Mouse (Mus musculus): ENCODE data around the gene Flt3. TPM values are rescaled to one million over a fixed set of nuclear protein-coding genes. Genes with fewer than 3 reads are reported as not detected.

Flt3 gene
- polyA plus RNA-seq (2014; fragmentation: Nextera tagmentation; extraction: Ambion mirVana), result 0.04 and 0.25 TPM in 2 replicates

DNA sequence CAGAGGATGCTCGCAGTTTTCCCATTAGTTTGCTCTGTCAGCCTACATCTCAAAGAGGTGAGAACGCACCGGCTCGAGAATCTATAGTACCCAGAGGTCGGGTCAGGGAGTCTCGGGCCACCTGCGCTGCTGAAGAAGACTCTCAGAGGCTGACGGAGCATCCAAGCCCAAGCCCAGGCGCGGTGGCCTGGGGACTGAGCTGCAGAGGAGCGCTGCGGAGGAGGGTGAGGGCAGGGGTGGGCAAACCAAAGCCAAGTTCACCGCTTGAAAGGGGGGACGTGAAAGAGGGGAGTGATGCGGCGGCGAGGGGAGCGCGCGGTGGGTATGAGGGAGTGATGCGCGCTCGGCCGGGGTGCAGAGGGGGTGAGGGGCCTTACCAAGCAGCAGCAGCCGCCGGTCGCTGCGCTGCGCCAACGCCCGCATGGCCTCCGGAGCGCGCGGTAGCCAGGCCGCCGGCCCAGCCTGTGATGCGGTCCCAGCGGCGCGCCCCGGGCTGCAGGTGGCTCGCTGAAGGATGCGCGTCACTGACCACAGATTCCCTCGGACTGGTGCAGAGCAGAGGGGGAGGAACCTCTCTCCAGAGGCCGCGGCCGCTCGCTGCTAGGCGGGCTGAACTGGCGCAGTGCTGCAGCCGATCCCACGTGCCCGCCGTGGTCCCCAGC lies at the start of gene Flt3:
TSS of gene Flt3 (minus strand) at position 647 of the 662 bp plus-strand sequence.
- H3K4me3 ChIP-seq (ENCODE audit: low read depth, low read length), result peak within 1 kb of the TSS; percentile 37
- peaks cover 32% of the 10 kb centered on the region for H3K27me3 ChIP-seq (replicated peaks; ENCODE audit: control insufficient read depth, insufficient read depth, low read length)
- peak within 1 kb of the TSS; percentile 69 for H3K4me2 ChIP-seq (ENCODE audit: low read length)
- DNase-seq (ENCODE audit: low spot score) (no peak), ATAC-seq (peak; percentile 50)
- H3K27ac ChIP-seq (ENCODE audit: low read depth, low read length), result no peak within 1 kb of the TSS
- no peaks in the 10 kb centered on the region for H3K36me3 ChIP-seq (ENCODE audit: control insufficient read depth, insufficient read depth, low read length)
- under 1% methylated on average over 56 of the region's 56 CpGs for WGBS
- H3K9me3 ChIP-seq (replicated peaks; ENCODE audit: control insufficient read depth, low read length), result no peaks in the 10 kb centered on the region
- peak within 1 kb of the TSS; percentile 43 for H3K9ac ChIP-seq (ENCODE audit: low read length)
- H3K4me1 ChIP-seq (ENCODE audit: control insufficient read depth, insufficient read depth, low read length), result no peaks in the 10 kb centered on the region

DNA sequence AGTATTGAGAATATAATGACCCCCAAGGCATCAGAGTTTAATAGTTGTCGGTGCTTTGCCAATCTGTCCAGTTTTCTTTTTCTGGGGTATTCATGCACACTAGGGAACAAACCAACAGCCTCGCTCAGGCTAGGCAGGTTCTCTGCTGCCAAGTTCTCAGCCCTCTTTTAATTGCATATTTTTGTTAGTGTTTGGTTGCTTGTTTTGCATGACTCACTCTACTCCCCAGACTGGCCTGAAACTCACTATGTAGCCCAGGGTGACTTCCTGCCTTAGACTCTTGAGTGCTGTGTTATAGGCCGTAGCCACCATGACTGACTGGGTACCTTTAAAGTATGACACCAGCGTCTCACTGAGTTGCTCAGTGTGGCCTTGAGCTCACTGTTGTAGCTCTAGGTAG lies 48.6 kb upstream of the Flt3 start:
- H3K4me2 ChIP-seq (ENCODE audit: low read length), result no peak overlapping the region
- H3K27me3 ChIP-seq (replicated peaks; ENCODE audit: control insufficient read depth, insufficient read depth, low read length), result no peaks in the 10 kb centered on the region
- no peak for DNase-seq (ENCODE audit: low spot score)
- peak; percentile 74 for ATAC-seq
- H3K27ac ChIP-seq (ENCODE audit: low read depth, low read length), result no peak overlapping the region
- 55% methylated on average over 4 of the region's 4 CpGs for whole genome bisulfite sequencing
- H3K9ac ChIP-seq (ENCODE audit: low read length), result no peak overlapping the region
- peaks cover 7% of the 10 kb centered on the region; the same call in 1 of the 2 replicates for H3K4me1 ChIP-seq (ENCODE audit: control insufficient read depth, insufficient read depth, low read length)
- H3K4me3 ChIP-seq (ENCODE audit: low read depth, low read length), result no peak overlapping the region
- H3K36me3 ChIP-seq (ENCODE audit: control insufficient read depth, insufficient read depth, low read length), result 0 out of 2 replicates have a peak, but pooled peaks cover 3% of the 10 kb centered on the region
- no peaks in the 10 kb centered on the region for H3K9me3 ChIP-seq (replicated peaks; ENCODE audit: control insufficient read depth, low read length)

DNA sequence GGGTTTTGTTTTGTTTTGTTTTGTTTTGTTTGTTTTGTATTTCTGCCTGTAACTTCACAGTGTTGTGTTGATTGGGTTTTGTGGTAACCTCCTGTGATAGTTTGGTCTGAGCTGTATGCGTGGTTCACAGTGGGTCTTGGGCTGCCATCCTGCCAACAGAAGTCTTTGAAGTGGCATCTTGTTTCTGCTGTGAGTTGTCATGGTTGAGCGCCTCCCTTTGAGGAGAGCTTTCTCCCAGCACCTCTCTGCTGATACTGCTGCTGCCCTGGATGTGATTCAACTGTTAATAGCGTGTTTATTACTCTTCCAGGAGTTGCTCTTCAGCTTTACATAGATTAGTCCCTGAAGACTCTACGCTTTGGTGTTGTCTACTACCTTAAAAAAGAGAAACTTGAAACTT lies 48.2 kb upstream of the Flt3 start:
- Histone ChIP-seq H3K4me1 (ENCODE audit: control insufficient read depth, insufficient read depth, low read length) (peaks cover 7% of the 10 kb centered on the region; the same call in 1 of the 2 replicates), H3K36me3 (ENCODE audit: control insufficient read depth, insufficient read depth, low read length) (0 out of 2 replicates have a peak, but pooled peaks cover 3% of the 10 kb centered on the region), H3K4me3 (ENCODE audit: low read depth, low read length) (no peak overlapping the region), H3K27me3 (replicated peaks; ENCODE audit: control insufficient read depth, insufficient read depth, low read length) (no peaks in the 10 kb centered on the region), H3K9ac (ENCODE audit: low read length) (no peak overlapping the region), H3K4me2 (ENCODE audit: low read length) (no peak overlapping the region), H3K9me3 (replicated peaks; ENCODE audit: control insufficient read depth, low read length) (no peaks in the 10 kb centered on the region), H3K27ac (ENCODE audit: low read depth, low read length) (no peak overlapping the region)
- WGBS, result 26% methylated on average over 4 of the region's 4 CpGs
- peak; percentile 61; the same call in 1 of the 2 replicates for ATAC-seq
- peak; percentile 64 for DNase-seq (ENCODE audit: low spot score)

DNA sequence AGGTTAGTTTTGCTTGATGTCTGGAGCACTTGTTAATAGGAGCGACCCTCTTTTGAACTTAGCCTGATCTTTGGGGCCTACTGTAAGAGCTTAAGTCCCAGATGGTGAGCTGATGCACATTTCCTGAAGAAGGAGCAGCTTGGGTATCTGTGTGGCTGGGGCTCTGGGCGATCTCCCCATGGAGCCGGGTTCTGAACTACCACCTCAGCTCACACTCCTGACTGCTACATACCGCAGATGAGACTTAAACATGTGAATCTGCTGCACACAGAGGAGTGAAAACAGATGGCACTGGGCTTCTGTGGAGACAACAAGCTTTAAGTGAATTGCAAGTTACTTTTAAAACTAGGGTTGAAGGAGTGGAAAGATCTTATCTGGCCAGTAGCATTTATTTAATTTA lies 45.0 kb upstream of the Flt3 start:
- Histone ChIP-seq H3K4me1 (ENCODE audit: control insufficient read depth, insufficient read depth, low read length) (peaks cover 7% of the 10 kb centered on the region; the same call in 1 of the 2 replicates), H3K27ac (ENCODE audit: low read depth, low read length) (no peak overlapping the region), H3K4me2 (ENCODE audit: low read length) (no peak overlapping the region), H3K9ac (ENCODE audit: low read length) (no peak overlapping the region), H3K4me3 (ENCODE audit: low read depth, low read length) (no peak overlapping the region), H3K27me3 (replicated peaks; ENCODE audit: control insufficient read depth, insufficient read depth, low read length) (no peaks in the 10 kb centered on the region), H3K9me3 (replicated peaks; ENCODE audit: control insufficient read depth, low read length) (no peaks in the 10 kb centered on the region), H3K36me3 (ENCODE audit: control insufficient read depth, insufficient read depth, low read length) (no peaks in the 10 kb centered on the region)
- DNase-seq (ENCODE audit: low spot score), result no peak
- ATAC-seq, result no peak
- WGBS, result 87% methylated on average over 4 of the region's 4 CpGs

DNA sequence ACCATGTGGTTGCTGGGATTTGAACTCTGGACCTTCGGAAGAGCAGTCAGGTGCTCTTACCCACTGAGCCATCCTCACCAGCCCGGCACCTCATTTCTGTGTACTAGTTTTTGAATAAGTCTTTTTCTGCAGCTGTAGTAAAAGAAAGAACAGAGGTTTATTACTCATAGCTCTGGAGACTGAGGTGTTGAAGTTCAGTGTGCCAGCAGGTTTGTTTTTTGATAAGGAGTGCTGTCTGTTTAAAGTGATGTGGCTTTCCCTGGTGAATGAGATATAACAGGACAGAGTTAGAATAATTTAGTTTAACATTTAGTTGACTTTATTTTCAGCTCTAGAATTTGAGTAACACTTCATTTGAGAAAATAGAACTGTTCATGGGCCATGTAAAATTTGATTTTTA lies 44.5 kb upstream of the Flt3 start:
- no peak overlapping the region for H3K4me3 ChIP-seq (ENCODE audit: low read depth, low read length)
- DNase-seq (ENCODE audit: low spot score) (no peak), ATAC-seq (no peak)
- no peaks in the 10 kb centered on the region for H3K36me3 ChIP-seq (ENCODE audit: control insufficient read depth, insufficient read depth, low read length)
- H3K4me1 ChIP-seq (ENCODE audit: control insufficient read depth, insufficient read depth, low read length), result peaks cover 7% of the 10 kb centered on the region; the same call in 1 of the 2 replicates
- no peak overlapping the region for H3K9ac ChIP-seq (ENCODE audit: low read length)
- no peak overlapping the region for H3K4me2 ChIP-seq (ENCODE audit: low read length)
- H3K27me3 ChIP-seq (replicated peaks; ENCODE audit: control insufficient read depth, insufficient read depth, low read length), result no peaks in the 10 kb centered on the region
- 96% methylated on average over 2 of the region's 2 CpGs for WGBS
- no peaks in the 10 kb centered on the region for H3K9me3 ChIP-seq (replicated peaks; ENCODE audit: control insufficient read depth, low read length)
- H3K27ac ChIP-seq (ENCODE audit: low read depth, low read length), result no peak overlapping the region

DNA sequence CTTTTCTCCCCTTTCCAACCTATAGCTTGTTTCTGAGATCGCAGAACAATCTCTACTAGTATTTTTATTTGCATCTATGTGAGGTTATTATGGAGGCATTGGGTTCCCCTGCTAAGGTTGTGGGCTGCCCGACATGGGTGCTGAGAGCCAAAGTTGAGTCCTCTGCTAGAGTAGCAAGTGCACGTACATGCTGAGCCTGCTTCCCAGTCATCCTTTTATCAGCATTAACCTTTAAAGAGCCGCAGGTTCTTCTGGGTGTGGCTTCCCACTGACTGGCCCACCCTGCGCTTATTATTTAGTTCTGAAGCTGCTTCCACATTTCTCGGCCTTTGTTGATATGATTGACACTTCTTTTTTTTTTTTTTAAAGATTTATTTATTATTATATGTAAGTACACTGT lies 44.0 kb upstream of the Flt3 start:
- ATAC-seq (no peak), DNase-seq (ENCODE audit: low spot score) (no peak)
- Histone ChIP-seq H3K9ac (ENCODE audit: low read length) (no peak overlapping the region), H3K4me1 (ENCODE audit: control insufficient read depth, insufficient read depth, low read length) (peaks cover 7% of the 10 kb centered on the region; the same call in 1 of the 2 replicates), H3K4me2 (ENCODE audit: low read length) (no peak overlapping the region), H3K9me3 (replicated peaks; ENCODE audit: control insufficient read depth, low read length) (no peaks in the 10 kb centered on the region), H3K36me3 (ENCODE audit: control insufficient read depth, insufficient read depth, low read length) (no peaks in the 10 kb centered on the region), H3K27me3 (replicated peaks; ENCODE audit: control insufficient read depth, insufficient read depth, low read length) (no peaks in the 10 kb centered on the region), H3K27ac (ENCODE audit: low read depth, low read length) (no peak overlapping the region), H3K4me3 (ENCODE audit: low read depth, low read length) (no peak overlapping the region)
- 87% methylated on average over 6 of the region's 6 CpGs for WGBS

DNA sequence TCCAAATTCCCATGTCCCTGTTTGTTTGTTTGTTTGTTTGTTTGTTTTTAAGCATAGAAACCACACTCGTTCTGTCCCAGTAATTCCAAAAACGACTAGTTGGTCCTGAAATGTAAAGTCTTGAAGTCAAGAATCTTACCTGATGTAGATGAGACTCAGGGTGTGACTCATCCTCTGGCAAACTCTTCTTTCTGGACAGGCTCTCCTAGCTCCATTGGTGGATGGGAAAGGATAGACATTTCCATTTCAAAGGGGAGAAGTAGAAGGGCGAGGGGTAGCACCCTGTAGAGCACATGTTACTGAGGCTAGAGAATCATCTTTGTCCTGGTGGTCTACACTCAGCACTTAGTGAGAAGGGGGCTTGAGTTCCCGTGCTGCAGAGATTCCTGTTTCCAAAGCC lies 42.5 kb upstream of the Flt3 start:
- H3K4me3 ChIP-seq (ENCODE audit: low read depth, low read length), result no peak overlapping the region
- H3K9ac ChIP-seq (ENCODE audit: low read length), result no peak overlapping the region
- no peak overlapping the region for H3K27ac ChIP-seq (ENCODE audit: low read depth, low read length)
- H3K4me1 ChIP-seq (ENCODE audit: control insufficient read depth, insufficient read depth, low read length), result 0 out of 2 replicates have a peak, but pooled peaks cover 2% of the 10 kb centered on the region
- DNase-seq (ENCODE audit: low spot score), result no peak
- H3K4me2 ChIP-seq (ENCODE audit: low read length), result no peak overlapping the region
- WGBS, result 74% methylated on average over 4 of the region's 4 CpGs
- ATAC-seq, result no peak
- no peaks in the 10 kb centered on the region for H3K36me3 ChIP-seq (ENCODE audit: control insufficient read depth, insufficient read depth, low read length)
- no peaks in the 10 kb centered on the region for H3K27me3 ChIP-seq (replicated peaks; ENCODE audit: control insufficient read depth, insufficient read depth, low read length)
- H3K9me3 ChIP-seq (replicated peaks; ENCODE audit: control insufficient read depth, low read length), result no peaks in the 10 kb centered on the region

DNA sequence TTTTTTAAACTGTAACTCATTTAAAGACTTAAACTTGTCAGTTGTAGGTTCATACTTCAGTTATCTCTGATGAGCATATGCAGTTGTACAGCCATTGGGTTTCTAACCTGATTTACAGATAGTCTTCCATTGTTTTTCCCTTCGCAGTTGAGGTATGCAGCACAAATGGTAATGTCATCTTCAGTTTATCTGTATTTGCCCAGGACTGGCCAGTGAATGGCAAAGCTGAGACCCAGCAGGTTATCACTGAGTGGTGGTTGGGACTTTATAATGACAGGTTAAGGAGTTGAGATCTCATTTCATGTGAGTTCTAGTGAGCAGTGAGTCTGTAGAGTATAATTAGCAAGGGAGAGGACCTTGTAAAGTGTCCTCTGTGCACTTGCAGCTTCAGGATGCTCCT lies 41.7 kb upstream of the Flt3 start:
- Histone ChIP-seq H3K27me3 (replicated peaks; ENCODE audit: control insufficient read depth, insufficient read depth, low read length) (no peaks in the 10 kb centered on the region), H3K36me3 (ENCODE audit: control insufficient read depth, insufficient read depth, low read length) (no peaks in the 10 kb centered on the region), H3K4me2 (ENCODE audit: low read length) (no peak overlapping the region), H3K4me3 (ENCODE audit: low read depth, low read length) (no peak overlapping the region), H3K9me3 (replicated peaks; ENCODE audit: control insufficient read depth, low read length) (no peaks in the 10 kb centered on the region), H3K9ac (ENCODE audit: low read length) (no peak overlapping the region), H3K4me1 (ENCODE audit: control insufficient read depth, insufficient read depth, low read length) (peaks cover 5% of the 10 kb centered on the region; the same call in 1 of the 2 replicates), H3K27ac (ENCODE audit: low read depth, low read length) (no peak overlapping the region)
- no peak for DNase-seq (ENCODE audit: low spot score)
- 95% methylated on average over 1 of the region's 1 CpGs for WGBS
- no peak for ATAC-seq

DNA sequence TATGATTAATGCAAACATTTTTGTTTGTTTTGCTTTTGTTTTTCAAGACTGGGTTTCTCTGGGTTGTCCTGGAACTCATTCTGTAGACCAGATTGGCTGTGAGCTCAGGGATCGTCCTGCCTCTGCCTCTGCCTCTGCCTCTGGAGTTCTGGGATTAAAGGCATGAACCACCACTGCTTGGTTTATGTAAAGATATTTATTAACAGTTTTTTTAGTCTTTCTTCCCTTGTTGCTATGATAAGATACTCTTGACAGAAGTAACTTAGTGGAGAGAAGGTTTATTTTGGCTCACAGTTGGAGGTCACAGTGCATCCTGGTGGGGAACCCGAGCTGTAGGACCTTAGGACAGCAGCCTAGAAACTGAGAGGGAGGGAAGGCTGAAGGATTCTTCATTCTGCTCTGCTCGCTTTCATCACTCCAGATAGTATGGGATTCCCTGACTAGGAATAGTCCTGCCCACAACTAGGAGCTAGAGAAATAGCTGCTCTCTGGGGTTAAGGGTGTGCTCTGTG lies 40.8 kb upstream of the Flt3 start:
- WGBS, result 79% methylated on average over 3 of the region's 3 CpGs
- H3K4me3 ChIP-seq (ENCODE audit: low read depth, low read length), result no peak overlapping the region
- ATAC-seq, result no peak

More for the DNA sequence above, 40.8 kb upstream of the Flt3 start:
- peaks cover 13% of the 10 kb centered on the region; the same call in 1 of the 2 replicates for H3K4me1 ChIP-seq (ENCODE audit: control insufficient read depth, insufficient read depth, low read length)
- no peak overlapping the region for H3K4me2 ChIP-seq (ENCODE audit: low read length)
- H3K9me3 ChIP-seq (replicated peaks; ENCODE audit: control insufficient read depth, low read length), result no peaks in the 10 kb centered on the region
- H3K9ac ChIP-seq (ENCODE audit: low read length), result no peak overlapping the region
- H3K36me3 ChIP-seq (ENCODE audit: control insufficient read depth, insufficient read depth, low read length), result no peaks in the 10 kb centered on the region
- DNase-seq (ENCODE audit: low spot score), result no peak
- H3K27ac ChIP-seq (ENCODE audit: low read depth, low read length), result no peak overlapping the region
- H3K27me3 ChIP-seq (replicated peaks; ENCODE audit: control insufficient read depth, insufficient read depth, low read length), result no peaks in the 10 kb centered on the region
